Mouse (Mus musculus): ENCODE data around the gene Ankrd11. TPM values are rescaled to one million over a fixed set of nuclear protein-coding genes. Genes with fewer than 3 reads are reported as not detected.
A peak's percentile ranks its signal among the peaks of the same experiment; 100 is the strongest.

Ankrd11 gene
- total RNA-seq, 1 experiment from 2014 or later, result 90.9 TPM

GRCm38 (mm10) chr8:122904496-122904895 is 137.6 kb downstream of the Ankrd11 start:
- no peak for ATAC-seq (replicated peaks; ENCODE audit: low read depth, poor library complexity, severe bottlenecking)

- no peak for ATAC-seq (replicated peaks; ENCODE audit: low read depth, poor library complexity, severe bottlenecking)
These were observed 139.1 kb downstream of the Ankrd11 start for GRCm38 (mm10) chr8:122903002-122903401.

GRCm38 (mm10) chr8:122902581-122902980 is 139.5 kb downstream of the Ankrd11 start:
- ATAC-seq (replicated peaks; ENCODE audit: low read depth, poor library complexity, severe bottlenecking), result no peak

GRCm38 (mm10) chr8:122901892-122902515 is 140.1 kb downstream of the Ankrd11 start:
- no peak for ATAC-seq (replicated peaks; ENCODE audit: low read depth, poor library complexity, severe bottlenecking)

- no peak for ATAC-seq (replicated peaks; ENCODE audit: low read depth, poor library complexity, severe bottlenecking)
These were observed 140.6 kb downstream of the Ankrd11 start for GRCm38 (mm10) chr8:122901476-122901875.

- no peak for ATAC-seq (replicated peaks; ENCODE audit: low read depth, poor library complexity, severe bottlenecking)
These were observed 143.0 kb downstream of the Ankrd11 start for GRCm38 (mm10) chr8:122899085-122899484.

- ATAC-seq (replicated peaks; ENCODE audit: low read depth, poor library complexity, severe bottlenecking), result peak; percentile 35; the same call in 1 of the 2 replicates
These were observed 143.6 kb downstream of the Ankrd11 start for GRCm38 (mm10) chr8:122898473-122898872.

GRCm38 (mm10) chr8:122898018-122898417 is 144.1 kb downstream of the Ankrd11 start:
- ATAC-seq (replicated peaks; ENCODE audit: low read depth, poor library complexity, severe bottlenecking), result 0 out of 2 replicates have a peak, but pooled peaks have one; percentile 9

- ATAC-seq (replicated peaks; ENCODE audit: low read depth, poor library complexity, severe bottlenecking), result no peak
These were observed 144.9 kb downstream of the Ankrd11 start for GRCm38 (mm10) chr8:122897200-122897599.

- ATAC-seq (replicated peaks; ENCODE audit: low read depth, poor library complexity, severe bottlenecking), result no peak
These were observed 145.8 kb downstream of the Ankrd11 start for GRCm38 (mm10) chr8:122896317-122896716.

GRCm38 (mm10) chr8:122893451-122893850 is 148.6 kb downstream of the Ankrd11 start:
- no peak for ATAC-seq (replicated peaks; ENCODE audit: low read depth, poor library complexity, severe bottlenecking)

- no peak for ATAC-seq (replicated peaks; ENCODE audit: low read depth, poor library complexity, severe bottlenecking)
These were observed 150.6 kb downstream of the Ankrd11 start for GRCm38 (mm10) chr8:122891440-122891839.

GRCm38 (mm10) chr8:122883671-122884070 is 158.4 kb downstream of the Ankrd11 start:
- ATAC-seq (replicated peaks; ENCODE audit: low read depth, poor library complexity, severe bottlenecking), result no peak

GRCm38 (mm10) chr8:122880302-122880701 is 161.8 kb downstream of the Ankrd11 start:
- ATAC-seq (replicated peaks; ENCODE audit: low read depth, poor library complexity, severe bottlenecking), result no peak

GRCm38 (mm10) chr8:122878231-122878630 is 163.8 kb downstream of the Ankrd11 start:
- no peak for ATAC-seq (replicated peaks; ENCODE audit: low read depth, poor library complexity, severe bottlenecking)

GRCm38 (mm10) chr8:122875186-122875585 is 166.9 kb downstream of the Ankrd11 start:
- no peak for ATAC-seq (replicated peaks; ENCODE audit: low read depth, poor library complexity, severe bottlenecking)

GRCm38 (mm10) chr8:122873171-122873570 is 168.9 kb downstream of the Ankrd11 start:
- ATAC-seq (replicated peaks; ENCODE audit: low read depth, poor library complexity, severe bottlenecking), result peak; percentile 45

- no peak for ATAC-seq (replicated peaks; ENCODE audit: low read depth, poor library complexity, severe bottlenecking)
These were observed 170.4 kb downstream of the Ankrd11 start for GRCm38 (mm10) chr8:122871663-122872062.

GRCm38 (mm10) chr8:122870377-122870863 is 171.7 kb downstream of the Ankrd11 start:
- peak; percentile 89 for ATAC-seq (replicated peaks; ENCODE audit: low read depth, poor library complexity, severe bottlenecking)

GRCm38 (mm10) chr8:122867982-122868381 is 174.1 kb downstream of the Ankrd11 start:
- no peak for ATAC-seq (replicated peaks; ENCODE audit: low read depth, poor library complexity, severe bottlenecking)

- no peak for ATAC-seq (replicated peaks; ENCODE audit: low read depth, poor library complexity, severe bottlenecking)
These were observed 175.8 kb downstream of the Ankrd11 start for GRCm38 (mm10) chr8:122866231-122866630.

- peak; percentile 24; the same call in 1 of the 2 replicates for ATAC-seq (replicated peaks; ENCODE audit: low read depth, poor library complexity, severe bottlenecking)
These were observed 176.6 kb downstream of the Ankrd11 start for GRCm38 (mm10) chr8:122865441-122865840.

All from common myeloid progenitor, adult 5-6 weeks (primary cell).